15 mouse cellular contexts compared by ENCODE assay signal in the genomic region with DNA sequence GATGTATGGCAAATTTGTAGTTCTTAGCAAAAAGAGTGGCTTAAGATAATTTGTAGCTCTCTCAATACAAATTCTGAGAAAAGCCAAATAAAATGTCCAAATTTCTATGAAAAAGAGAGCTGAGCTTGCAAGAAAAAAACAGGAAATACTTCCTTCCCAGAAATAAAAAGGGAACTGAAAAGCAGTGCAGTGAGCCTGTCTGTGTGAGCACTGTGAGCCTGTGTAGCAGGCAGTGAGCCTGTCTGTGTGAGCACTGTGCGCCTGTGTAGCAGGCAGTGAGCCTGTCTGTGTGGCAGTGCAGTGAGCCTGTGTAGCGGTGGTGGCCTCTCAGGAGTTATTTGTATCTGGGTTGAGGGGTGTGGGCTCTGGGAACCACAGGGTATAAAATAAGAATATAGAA.
A peak's percentile ranks its signal among the peaks of the same experiment; 100 is the strongest.
DNase-seq lines count a peak whose midpoint lies in the region; ATAC-seq and TF ChIP-seq lines count a peak whose summit lies in the region.
"Had no signal": no experiment of that assay in that cellular context is flagged by ENCODE, and none has a peak within 500 bp of the region (broad histone marks: within the 10 kb centered on the region; RNA-seq: fewer than 3 reads in every experiment).

No protein-coding gene starts in this region.

- no peak overlapping the region for H3K9ac ChIP-seq in midbrain, embryonic 16.5 days (ENCODE audit: low read depth, low read length)
- H3K9ac ChIP-seq: embryonic facial prominence, embryonic 15.5 days; heart, embryonic 13.5 days; limb, embryonic 15.5 days; stomach, embryonic 15.5 days had no signal

- H3K27me3 ChIP-seq in midbrain, embryonic 16.5 days (ENCODE audit: control insufficient read depth, insufficient read depth, low read depth, low read length) = no peaks in the 10 kb centered on the region
- H3K27me3 ChIP-seq: embryonic facial prominence, embryonic 15.5 days; heart, embryonic 13.5 days; limb, embryonic 15.5 days; stomach, embryonic 15.5 days had no signal

- H3K27ac ChIP-seq in midbrain, embryonic 16.5 days (ENCODE audit: low read length) = no peak overlapping the region
- H3K27ac ChIP-seq: embryonic facial prominence, embryonic 15.5 days; gastrocnemius, adult 2 months; heart, embryonic 13.5 days; limb, embryonic 15.5 days; stomach, embryonic 15.5 days had no signal

- no peaks in the 10 kb centered on the region for H3K9me3 ChIP-seq in midbrain, embryonic 16.5 days (replicated peaks; ENCODE audit: control insufficient read depth, low read length, poor library complexity, severe bottlenecking)
- H3K9me3 ChIP-seq: embryonic facial prominence, embryonic 15.5 days; heart, embryonic 13.5 days; limb, embryonic 15.5 days; stomach, embryonic 15.5 days had no signal

- no peak overlapping the region for H3K4me3 ChIP-seq in lung, adult 2 months (replicated peaks; ENCODE audit: extremely low read depth, low read depth, low read length)
- no peak overlapping the region for H3K4me3 ChIP-seq in midbrain, embryonic 16.5 days (ENCODE audit: low read depth, low read length)
- H3K4me3 ChIP-seq: embryonic facial prominence, embryonic 15.5 days; gastrocnemius, adult 2 months; heart, embryonic 13.5 days; limb, embryonic 15.5 days; stomach, embryonic 15.5 days had no signal

- WGBS in lung, adult 2 months = 56% methylated on average over 2 of the region's 2 CpGs
- WGBS in midbrain, embryonic 16.5 days = 27% methylated on average over 2 of the region's 2 CpGs

- no peaks in the 10 kb centered on the region for H3K4me1 ChIP-seq in lung, adult 2 months (ENCODE audit: control insufficient read depth, insufficient read depth, low read length)
- H3K4me1 ChIP-seq in midbrain, embryonic 16.5 days (ENCODE audit: control insufficient read depth, insufficient read depth, low read length) = no peaks in the 10 kb centered on the region
- H3K4me1 ChIP-seq: embryonic facial prominence, embryonic 15.5 days; heart, embryonic 13.5 days; limb, embryonic 15.5 days; stomach, embryonic 15.5 days had no signal

- ATAC-seq in midbrain, embryonic 16.5 days = peak; percentile 64; the same call in 1 of the 2 replicates

- TF ChIP-seq POLR2A in lung, adult 2 months (IDR thresholded peaks at IDR 0.05; ENCODE audit: borderline replicate concordance, extremely low read depth, low read depth, low read length) = no peak

- H3K36me3 ChIP-seq in midbrain, embryonic 16.5 days (ENCODE audit: control insufficient read depth, insufficient read depth, low read length) = no peaks in the 10 kb centered on the region
- H3K36me3 ChIP-seq: embryonic facial prominence, embryonic 15.5 days; heart, embryonic 13.5 days; limb, embryonic 15.5 days; stomach, embryonic 15.5 days had no signal

- TF ChIP-seq CTCF in lung, adult 2 months (IDR thresholded peaks at IDR 0.05; ENCODE audit: insufficient read depth, low read length) = no peak

- H3K4me2 ChIP-seq in midbrain, embryonic 16.5 days (ENCODE audit: low read length) = no peak overlapping the region
- H3K4me2 ChIP-seq: embryonic facial prominence, embryonic 15.5 days; heart, embryonic 13.5 days; limb, embryonic 15.5 days; stomach, embryonic 15.5 days had no signal

- DNase-seq in embryo, embryonic 10.5 days (ENCODE audit: low spot score) = peak; percentile 2
- DNase-seq in embryo, embryonic 9.5 days (ENCODE audit: extremely low spot score) = no peak
- peak; percentile 15 to 31 for DNase-seq in lung, postnatal 4 days
- DNase-seq in lung, adult 2 months = no peak
- peak; percentile 57 for DNase-seq in thymus, postnatal 4 days
- DNase-seq in adrenal gland, postnatal 25 days = no peak
- no peak for DNase-seq in cerebellum, adult 11 months
- DNase-seq: cerebellum, adult 11-12 months; gastrocnemius, adult 2 months; layer of hippocampus, adult 9-11 months had no signal

Comparison
In these comparisons a context has a peak if more than half of its experiments do, and no peak if none do; other contexts are left out.
1. DNase-seq: peak in embryo, embryonic 10.5 days (single experiment), lung, postnatal 4 days (2 of 2) and thymus, postnatal 4 days (single experiment); none in embryo, embryonic 9.5 days (single experiment), lung, adult 2 months (single experiment), adrenal gland, postnatal 25 days (single experiment) and cerebellum, adult 11 months (single experiment).